Mouse (Mus musculus): ENCODE measurements at regions not wholly inside any gene's neighbourhood (a gene's known extent, or its start where the extent isn't known, plus 50 kb on each side); places are given as distances from the start of the nearest gene placed in this dataset.
A peak's percentile ranks its signal among the peaks of the same experiment; 100 is the strongest.
"Not testable (repeated sequence)": the region's sequence is repeated elsewhere in the genome, so short reads cannot be mapped to it uniquely, and the experiment has no call there.

DNA sequence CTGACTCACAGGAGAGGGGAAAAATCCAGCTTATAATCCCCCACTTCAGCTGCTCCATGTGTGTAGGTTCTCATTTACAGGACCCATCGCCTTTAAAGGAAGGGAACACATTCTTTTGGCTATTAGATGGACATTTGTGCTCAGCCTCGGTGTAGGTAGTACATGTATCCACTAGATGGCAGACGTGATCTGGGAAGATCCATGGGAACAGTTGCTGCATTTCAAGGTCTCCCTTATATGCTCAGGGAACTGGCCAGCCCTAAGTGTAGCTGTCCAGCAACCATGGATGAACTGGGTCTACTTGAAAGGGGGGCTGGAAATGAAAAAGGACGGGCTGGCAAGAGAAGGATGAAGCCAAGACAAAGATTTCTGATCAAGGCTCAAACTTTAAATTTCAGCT is 124.0 kb downstream of the Akain1 start:
- DNase-seq (ENCODE audit: low spot score in 2 of 2): peak; percentile 63 to 73
- Histone ChIP-seq H3K27ac (no peak overlapping the region), H3K4me3 (no peak overlapping the region)
- TF ChIP-seq CTCF (conservative IDR thresholded peaks at IDR 0.05): peak; percentile 91

DNA sequence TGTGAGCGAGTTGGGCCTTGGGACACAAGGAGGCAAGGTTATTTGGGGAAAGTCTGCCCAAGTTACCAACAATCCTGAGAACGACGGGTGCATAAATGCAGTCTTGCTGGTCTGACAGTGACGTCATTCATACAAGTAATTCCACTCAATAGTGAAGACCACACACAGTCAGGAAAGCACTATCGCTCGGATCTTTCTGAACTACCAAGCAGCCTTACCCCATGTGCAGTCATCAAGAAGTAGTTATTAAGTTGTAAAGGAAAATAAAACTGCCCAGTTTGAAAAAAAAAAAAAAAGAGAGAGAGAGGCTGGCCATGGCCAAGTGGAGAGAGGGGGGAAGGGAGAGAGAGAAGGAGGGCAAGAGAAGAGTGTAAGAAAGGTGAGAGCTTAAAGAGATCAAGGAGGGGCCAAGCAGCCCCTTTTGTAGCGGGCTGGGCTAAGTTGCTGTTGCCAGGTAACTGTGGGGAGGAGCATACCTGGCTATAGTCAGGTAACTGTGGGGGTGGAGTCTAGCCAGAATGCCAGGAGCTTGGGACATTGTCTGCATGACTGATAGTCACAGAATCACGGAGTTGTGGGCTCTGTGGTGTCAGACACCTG is 132.0 kb downstream of the Akain1 start:
- DNase-seq (ENCODE audit: low spot score in 2 of 2); H3K4me3 ChIP-seq: not testable (repeated sequence)

DNA sequence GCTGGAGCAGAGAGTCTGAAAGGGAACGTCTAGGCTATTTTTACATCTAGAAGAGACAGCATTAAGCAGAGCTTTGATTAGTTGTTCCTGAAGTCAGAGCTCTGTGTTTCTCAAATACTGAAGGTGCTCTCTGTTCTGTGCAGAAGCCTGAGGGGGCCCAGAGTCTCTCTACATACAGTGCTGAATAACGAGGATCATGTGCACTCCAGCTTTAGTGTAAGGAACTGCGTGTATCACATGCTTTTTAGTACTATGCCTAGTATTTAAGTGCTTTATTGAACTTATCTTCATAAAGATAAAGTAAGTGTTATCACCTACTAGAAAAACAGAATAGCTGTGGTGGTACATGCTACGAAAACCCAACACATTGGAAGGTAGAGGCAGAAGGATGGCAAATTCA is 151.4 kb downstream of the Akain1 start:
- no peak for TF ChIP-seq CTCF (conservative IDR thresholded peaks at IDR 0.05)
- DNase-seq (ENCODE audit: low spot score in 2 of 2): no peak
- no peak overlapping the region for H3K4me3 ChIP-seq
- H3K27ac ChIP-seq: no peak overlapping the region

More for the DNA sequence above, 132.0 kb downstream of the Akain1 start:
- H3K27ac ChIP-seq: not testable (repeated sequence)

DNA sequence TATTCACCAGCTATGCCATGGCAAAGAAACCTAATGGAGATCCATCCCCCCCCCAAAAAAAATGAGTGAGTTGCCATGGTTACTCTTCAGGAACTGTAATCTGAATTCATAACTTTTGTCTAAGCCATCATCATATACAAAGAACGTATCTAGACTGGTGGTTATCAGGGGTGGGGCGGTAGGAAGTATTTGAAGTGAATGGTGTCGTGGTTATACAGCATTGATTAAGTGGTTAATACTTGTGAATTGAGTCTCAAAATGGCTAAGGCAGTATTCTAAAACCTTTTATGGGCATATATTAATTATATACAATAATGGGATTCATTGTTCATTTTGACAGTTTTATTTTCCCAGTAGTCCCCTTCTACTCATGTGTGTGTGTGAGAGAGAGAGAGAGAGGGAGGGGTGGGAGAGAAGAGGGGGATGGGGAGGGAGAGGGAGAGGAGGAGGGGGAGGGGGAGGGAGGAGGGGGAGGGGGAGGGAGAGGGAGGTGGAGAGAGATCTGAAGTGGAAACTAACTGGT is 158.7 kb downstream of the Akain1 start:
- DNase-seq (ENCODE audit: low spot score in 2 of 2): no peak
- TF ChIP-seq CTCF (conservative IDR thresholded peaks at IDR 0.05): no peak
- no peak overlapping the region for H3K4me3 ChIP-seq
- no peak overlapping the region for H3K27ac ChIP-seq

DNA sequence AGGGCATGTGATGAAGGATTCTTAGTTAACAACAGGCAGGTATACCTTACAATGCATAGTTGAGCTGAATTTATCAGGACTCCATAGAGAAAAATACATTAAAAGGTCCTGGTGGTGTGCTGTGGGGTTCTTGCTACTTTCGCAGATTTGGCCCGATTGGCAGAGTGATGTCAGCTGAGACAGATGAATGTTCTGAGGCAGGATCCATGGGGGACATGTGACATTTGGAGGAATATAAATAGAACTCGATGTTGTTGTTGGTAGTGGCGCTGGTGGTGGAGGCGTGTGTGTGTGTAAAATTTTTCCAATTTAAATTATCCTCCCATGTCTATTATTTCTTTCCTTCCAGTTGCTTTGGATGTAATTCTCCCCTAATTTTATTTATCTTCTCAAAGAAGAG is 159.3 kb downstream of the Akain1 start:
- peak; percentile 31 to 36 for DNase-seq (ENCODE audit: low spot score in 2 of 2)
- no peak overlapping the region for H3K4me3 ChIP-seq
- 0 out of 2 replicates have a peak overlapping the region, but pooled peaks have one; percentile 55 for H3K27ac ChIP-seq
- TF ChIP-seq CTCF (conservative IDR thresholded peaks at IDR 0.05): no peak

DNA sequence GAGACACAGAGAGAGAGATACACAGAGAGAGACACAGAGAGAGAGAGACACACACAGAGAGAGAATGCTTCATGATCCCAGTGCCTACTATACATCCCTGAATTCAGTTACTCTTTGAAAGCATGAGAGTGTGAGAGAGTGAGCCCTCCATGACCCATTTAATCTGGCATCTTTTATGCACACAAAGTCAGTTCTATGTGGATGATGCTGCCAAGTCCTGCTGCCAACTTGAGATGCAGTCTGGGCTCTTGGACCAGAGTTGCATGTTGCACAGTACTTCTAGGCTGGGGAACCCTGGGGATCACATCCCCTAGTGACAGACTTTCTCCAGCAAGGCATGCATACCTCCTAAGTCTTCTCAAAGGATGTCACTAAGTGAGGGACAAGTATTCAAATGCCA is 164.5 kb downstream of the Akain1 start:
- TF ChIP-seq CTCF (conservative IDR thresholded peaks at IDR 0.05): no peak
- no peak for DNase-seq (ENCODE audit: low spot score in 2 of 2)
- Histone ChIP-seq H3K4me3 (no peak overlapping the region), H3K27ac (no peak overlapping the region)

DNA sequence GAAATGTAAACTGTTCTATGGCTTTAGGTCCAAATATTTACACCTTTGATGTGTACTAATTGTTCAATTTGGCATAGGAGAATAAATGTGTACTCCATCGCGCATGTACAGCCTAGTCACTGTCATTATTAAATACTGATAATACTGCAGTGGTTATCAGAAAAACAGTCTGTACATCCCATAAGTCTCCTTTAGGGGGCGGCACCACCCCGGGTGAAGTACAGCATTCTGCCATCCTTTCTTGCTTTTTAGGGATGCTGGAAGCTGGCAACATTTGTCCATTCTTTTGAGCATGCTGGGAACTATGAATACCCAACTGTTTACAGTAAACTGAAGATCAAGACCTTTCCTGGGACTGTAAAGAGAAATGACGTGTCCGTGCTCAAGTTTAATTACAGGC is 165.6 kb downstream of the Akain1 start:
- TF ChIP-seq CTCF (conservative IDR thresholded peaks at IDR 0.05): peak; percentile 92
- Histone ChIP-seq H3K4me3 (no peak overlapping the region), H3K27ac (no peak overlapping the region)
- DNase-seq (ENCODE audit: low spot score in 2 of 2): peak; percentile 49 to 79

DNA sequence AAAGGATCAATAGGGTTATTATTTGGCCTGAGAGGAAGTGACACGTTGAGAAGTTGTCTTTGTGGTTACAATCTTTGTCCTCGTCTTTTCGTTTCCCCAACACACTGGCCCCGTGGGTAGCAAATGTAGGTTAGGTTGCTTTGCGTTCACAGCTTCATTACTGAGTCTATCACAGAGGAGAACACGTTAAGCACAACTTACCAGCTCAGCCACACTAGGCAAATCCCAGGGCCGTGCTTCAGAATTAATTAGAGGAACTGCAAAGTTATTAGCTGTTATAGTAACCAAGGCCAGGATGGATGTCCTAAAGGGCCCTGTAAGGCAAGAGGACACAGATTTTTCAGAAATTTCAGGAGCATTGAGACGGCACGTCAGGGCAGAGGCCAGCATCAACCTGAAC is 166.3 kb downstream of the Akain1 start:
- Histone ChIP-seq H3K4me3 (no peak overlapping the region), H3K27ac (no peak overlapping the region)
- no peak for TF ChIP-seq CTCF (conservative IDR thresholded peaks at IDR 0.05)
- DNase-seq (ENCODE audit: low spot score in 2 of 2): no peak

DNA sequence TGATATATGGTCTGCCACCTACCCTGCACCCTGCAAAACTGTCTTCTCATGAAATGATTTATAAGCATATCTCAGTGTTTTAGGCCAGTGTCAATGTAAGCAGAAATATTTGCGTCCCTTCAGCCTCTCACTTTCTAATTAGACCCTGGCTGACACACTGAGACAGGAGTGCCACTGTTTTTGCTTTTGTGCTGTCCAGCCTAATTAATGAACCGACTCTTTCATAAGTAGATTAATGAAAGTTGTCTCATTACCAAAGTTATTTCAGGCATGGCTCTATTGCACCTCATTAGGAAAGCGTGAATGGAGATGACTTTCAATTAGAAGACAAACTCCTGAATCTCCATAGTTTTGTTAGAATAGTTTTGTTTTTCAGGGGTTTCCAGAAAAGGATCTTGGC is 192.3 kb downstream of the Akain1 start:
- H3K27ac ChIP-seq: no peak overlapping the region
- no peak for TF ChIP-seq CTCF (conservative IDR thresholded peaks at IDR 0.05)
- no peak overlapping the region for H3K4me3 ChIP-seq
- peak in 1 of 2 experiments; percentile 2 for DNase-seq (ENCODE audit: low spot score in 2 of 2)

DNA sequence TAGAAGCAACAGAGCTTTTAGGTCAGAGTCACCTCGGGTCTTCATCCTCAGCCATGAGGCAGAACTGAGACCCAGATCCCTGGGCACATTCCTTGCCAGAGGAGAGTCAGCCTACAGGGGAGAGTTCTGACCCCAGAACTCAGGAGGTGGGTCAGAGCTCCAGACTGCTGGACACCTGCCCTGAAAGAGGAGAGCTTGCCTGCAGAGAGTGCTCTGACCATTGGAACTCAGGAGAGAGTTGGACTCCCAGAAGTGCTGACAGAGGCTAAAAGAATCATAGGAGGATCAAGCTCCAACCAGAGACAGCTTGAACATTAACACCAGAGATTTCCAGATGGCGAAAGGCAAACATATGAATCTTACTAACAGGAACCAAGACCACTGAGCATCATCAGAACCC is 211.4 kb downstream of the Akain1 start:
- not testable (repeated sequence) for DNase-seq (ENCODE audit: low spot score in 2 of 2); H3K4me3 ChIP-seq; H3K27ac ChIP-seq

DNA sequence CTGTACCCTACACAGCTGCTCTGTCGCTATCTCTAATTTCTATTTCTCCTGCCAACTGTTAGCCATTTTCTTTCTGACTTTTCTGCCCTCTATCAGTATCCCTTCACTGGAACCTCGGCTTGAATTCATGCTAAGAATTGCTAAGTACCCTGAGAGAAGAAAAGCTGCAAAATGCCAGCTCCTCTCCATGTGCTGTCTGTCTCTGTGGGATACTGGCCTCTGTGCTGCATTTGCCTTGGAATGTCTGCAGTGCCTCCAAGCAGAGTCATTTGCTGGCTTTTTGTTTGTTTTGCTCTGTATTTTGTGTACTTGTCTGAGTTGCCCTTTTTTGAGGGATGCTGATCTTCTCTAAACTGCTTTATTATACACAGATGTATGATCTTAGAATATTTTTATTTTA is 215.5 kb downstream of the Akain1 start:
- Histone ChIP-seq H3K27ac (no peak overlapping the region), H3K4me3 (no peak overlapping the region)
- no peak for DNase-seq (ENCODE audit: low spot score in 2 of 2)
- TF ChIP-seq CTCF (conservative IDR thresholded peaks at IDR 0.05): no peak

DNA sequence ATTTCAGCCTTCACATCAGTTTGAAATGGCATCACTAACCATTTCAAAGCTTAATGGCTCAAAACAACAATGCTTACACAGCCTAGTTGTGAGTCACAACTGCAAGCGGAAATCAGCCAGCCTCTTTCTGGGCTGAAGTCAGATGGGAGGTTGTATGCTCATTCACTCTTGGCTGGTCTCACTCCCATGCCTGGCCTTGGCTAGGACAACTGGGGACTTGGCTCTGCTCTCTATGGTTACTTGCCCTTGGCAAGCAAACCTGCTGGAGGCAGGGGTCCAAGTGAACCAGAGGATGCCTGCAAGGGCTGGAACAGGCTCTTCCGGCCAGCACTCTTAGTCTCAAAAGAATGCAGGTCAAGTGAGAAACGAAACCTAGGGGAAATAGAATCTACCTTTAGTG is 233.4 kb downstream of the Akain1 start:
- TF ChIP-seq CTCF (conservative IDR thresholded peaks at IDR 0.05): no peak
- Histone ChIP-seq H3K27ac (no peak overlapping the region), H3K4me3 (no peak overlapping the region)
- peak; percentile 71 to 75 for DNase-seq (ENCODE audit: low spot score in 2 of 2)

DNA sequence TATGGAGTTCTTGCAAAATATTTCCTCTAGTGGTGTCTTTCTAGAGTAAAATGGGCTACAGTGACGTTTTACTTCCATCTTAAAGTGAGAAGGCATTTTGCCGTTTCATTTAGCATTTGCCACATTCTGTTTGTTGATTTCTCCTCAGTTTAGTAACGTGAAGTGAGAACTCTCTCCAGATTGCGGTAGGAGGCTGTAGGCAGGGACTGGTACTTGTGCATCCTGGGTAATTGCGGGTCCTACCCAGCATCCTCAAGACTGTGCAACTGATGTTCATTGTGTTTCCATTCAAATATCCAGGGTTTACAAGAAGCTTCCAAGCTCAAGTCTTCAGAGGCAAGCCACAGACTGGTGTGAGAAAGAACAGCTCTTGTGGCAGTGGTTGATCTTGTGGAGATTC is 244.0 kb downstream of the Akain1 start:
- Histone ChIP-seq H3K4me3 (no peak overlapping the region), H3K27ac (peak overlapping the region; percentile 33; the same call in 1 of the 2 replicates)
- no peak for TF ChIP-seq CTCF (conservative IDR thresholded peaks at IDR 0.05)
- DNase-seq (ENCODE audit: low spot score in 2 of 2): peak; percentile 28 to 39

DNA sequence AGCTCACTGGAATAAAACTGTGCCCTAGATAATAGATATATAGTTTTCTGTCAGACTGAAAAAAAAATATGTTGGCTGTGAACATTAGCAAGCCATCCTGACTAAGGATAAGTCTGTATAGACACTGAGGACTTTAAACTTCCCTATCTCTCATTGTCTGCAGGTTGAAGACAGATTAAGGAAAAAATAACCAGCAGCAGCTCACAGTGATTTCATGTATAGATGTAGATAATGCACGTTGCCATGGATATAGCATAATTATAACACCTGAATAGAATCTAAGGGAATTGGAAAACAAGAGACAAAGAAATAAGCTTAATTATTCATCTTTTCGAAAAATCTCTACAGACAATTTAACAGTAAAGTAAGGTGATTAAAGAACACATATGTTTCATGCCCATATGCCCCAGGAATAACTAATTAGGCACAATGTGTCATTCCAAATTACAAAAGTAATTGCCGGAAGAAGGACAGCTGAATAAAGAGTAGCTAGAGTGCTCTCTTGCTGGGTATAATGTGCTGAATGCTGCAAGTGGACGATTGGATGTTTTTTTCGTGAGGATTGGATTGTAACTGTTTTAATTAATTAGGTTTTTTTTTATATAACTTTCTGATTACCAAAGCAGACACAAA is 246.6 kb downstream of the Akain1 start:
- no peak overlapping the region for H3K4me3 ChIP-seq
- no peak overlapping the region for H3K27ac ChIP-seq
- no peak for TF ChIP-seq CTCF (conservative IDR thresholded peaks at IDR 0.05)
- DNase-seq (ENCODE audit: low spot score in 2 of 2): no peak

All from layer of hippocampus, adult 2 months (tissue).